Mouse (Mus musculus): ENCODE measurements around the gene Zfp941. TPM values are rescaled to one million over a fixed set of nuclear protein-coding genes. Genes with fewer than 3 reads are reported as not detected.

Zfp941 gene
- polyA plus RNA-seq, 1 experiment from 2014 or later = 3.0 TPM

DNA sequence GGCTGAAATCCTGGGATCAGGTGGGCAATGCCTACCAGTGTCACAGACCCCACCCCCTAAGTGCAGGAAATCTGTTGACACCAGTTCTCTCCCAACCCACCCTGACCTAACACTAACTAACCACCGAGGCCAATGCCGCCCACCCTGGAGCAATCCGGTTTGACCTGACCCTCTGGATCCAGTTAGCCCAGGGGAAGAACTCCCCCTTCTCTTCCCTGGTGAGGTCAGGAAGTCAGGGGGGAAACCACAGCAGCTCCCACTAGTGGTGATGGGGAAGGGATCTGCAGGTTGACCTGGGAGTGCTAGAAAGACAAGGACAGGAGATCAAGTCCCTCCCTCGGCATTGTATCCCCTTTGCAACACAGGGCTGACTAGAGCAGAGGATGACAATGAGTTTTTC, 23.7 kb upstream of the Zfp941 start:
- Histone ChIP-seq H3K4me3 (ENCODE audit: low read depth, low read length) (no peak overlapping the region), H3K36me3 (ENCODE audit: control insufficient read depth, insufficient read depth, low read length) (no peaks in the 10 kb centered on the region; the same call in 1 of the 2 replicates), H3K9me3 (ENCODE audit: control insufficient read depth, low read depth, low read length) (no peaks in the 10 kb centered on the region), H3K4me2 (replicated peaks; ENCODE audit: low read depth, low read length) (no peak overlapping the region), H3K27me3 (ENCODE audit: control insufficient read depth, insufficient read depth, low read length) (no peaks in the 10 kb centered on the region), H3K27ac (ENCODE audit: low read length) (no peak overlapping the region), H3K9ac (replicated peaks; ENCODE audit: low read depth, low read length) (no peak overlapping the region), H3K4me1 (ENCODE audit: control insufficient read depth, insufficient read depth, low read length) (0 out of 2 replicates have a peak, but pooled peaks cover 4% of the 10 kb centered on the region)
- 61% methylated on average over 4 of the region's 4 CpGs for WGBS
- ATAC-seq (ENCODE audit: insufficient number of reproducible peaks, insufficient read depth, low FRiP score, low read depth) = no peak

DNA sequence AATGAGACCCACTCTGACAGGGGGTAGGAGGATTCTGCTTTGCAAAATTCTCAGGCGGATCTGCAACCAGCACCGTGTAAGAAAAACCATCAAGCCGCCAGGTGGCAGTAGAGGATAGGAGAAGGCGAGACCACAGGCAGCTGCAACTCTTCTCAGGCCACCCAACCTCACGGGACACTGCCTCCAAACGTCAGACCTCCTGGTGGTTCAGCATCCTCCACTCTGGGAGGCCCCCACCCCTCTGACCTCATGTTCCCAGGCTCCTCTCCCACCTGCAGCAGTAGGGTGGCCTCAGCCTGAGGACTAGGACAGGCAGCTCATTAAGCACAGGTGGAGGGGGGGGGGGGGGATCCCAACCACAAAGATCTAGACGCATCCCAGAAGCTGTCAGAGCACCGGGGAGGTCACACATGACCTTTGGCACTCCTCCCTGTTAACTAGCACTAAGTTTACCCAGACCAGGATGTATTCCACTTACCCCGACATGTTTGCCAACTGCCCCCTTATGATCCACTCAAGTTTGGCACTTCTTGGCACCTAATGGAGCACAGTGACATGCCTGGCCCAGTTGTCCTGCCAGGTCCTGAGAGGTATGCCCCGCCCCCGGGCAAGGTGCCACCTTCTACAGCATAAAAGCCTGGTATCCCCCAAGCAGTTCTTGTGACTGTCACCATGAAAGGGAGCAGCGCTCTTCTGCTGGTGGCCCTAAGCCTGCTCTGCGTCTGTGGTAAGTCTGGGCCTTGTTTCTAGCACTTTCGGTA, 23.1 kb upstream of the Zfp941 start, which contains the start of gene Scgb1c1:
TSS of gene Scgb1c1 (plus strand) at position 643 of the 761 bp plus-strand sequence.
- ATAC-seq (ENCODE audit: insufficient number of reproducible peaks, insufficient read depth, low FRiP score, low read depth) = peak; percentile 81
- WGBS = 24% methylated on average over 14 of the region's 14 CpGs
- Histone ChIP-seq H3K4me2 (replicated peaks; ENCODE audit: low read depth, low read length) (no peak within 1 kb of the TSS), H3K9me3 (ENCODE audit: control insufficient read depth, low read depth, low read length) (no peaks in the 10 kb centered on the region), H3K36me3 (ENCODE audit: control insufficient read depth, insufficient read depth, low read length) (no peaks in the 10 kb centered on the region), H3K27me3 (ENCODE audit: control insufficient read depth, insufficient read depth, low read length) (no peaks in the 10 kb centered on the region), H3K27ac (ENCODE audit: low read length) (no peak within 1 kb of the TSS), H3K9ac (replicated peaks; ENCODE audit: low read depth, low read length) (no peak within 1 kb of the TSS), H3K4me3 (ENCODE audit: low read depth, low read length) (no peak within 1 kb of the TSS), H3K4me1 (ENCODE audit: control insufficient read depth, insufficient read depth, low read length) (0 out of 2 replicates have a peak, but pooled peaks cover 4% of the 10 kb centered on the region)

DNA sequence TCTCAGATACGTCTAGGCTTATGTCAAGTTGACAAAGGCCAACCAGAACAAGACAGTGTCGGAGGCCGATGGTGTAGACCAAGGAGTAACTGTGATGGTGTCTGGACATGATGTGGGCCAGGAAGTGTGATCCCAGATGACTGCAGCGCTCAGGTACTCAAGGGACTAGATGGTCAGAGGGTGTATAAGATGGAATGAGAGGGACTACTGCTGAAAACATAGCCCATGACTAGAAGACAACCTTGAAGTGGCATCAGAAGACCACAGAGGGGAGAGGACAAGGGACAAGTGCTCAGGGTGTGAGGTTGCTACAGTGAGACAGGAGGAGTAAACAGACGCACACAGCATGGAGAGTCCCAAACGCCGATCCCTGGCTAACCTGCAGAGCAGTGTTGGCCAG, 21.8 kb upstream of the Zfp941 start:
- Histone ChIP-seq H3K4me2 (replicated peaks; ENCODE audit: low read depth, low read length) (no peak overlapping the region), H3K4me3 (ENCODE audit: low read depth, low read length) (no peak overlapping the region), H3K27ac (ENCODE audit: low read length) (no peak overlapping the region), H3K36me3 (ENCODE audit: control insufficient read depth, insufficient read depth, low read length) (no peaks in the 10 kb centered on the region), H3K27me3 (ENCODE audit: control insufficient read depth, insufficient read depth, low read length) (no peaks in the 10 kb centered on the region), H3K9me3 (ENCODE audit: control insufficient read depth, low read depth, low read length) (no peaks in the 10 kb centered on the region), H3K9ac (replicated peaks; ENCODE audit: low read depth, low read length) (no peak overlapping the region), H3K4me1 (ENCODE audit: control insufficient read depth, insufficient read depth, low read length) (0 out of 2 replicates have a peak, but pooled peaks cover 4% of the 10 kb centered on the region)
- WGBS = 68% methylated on average over 7 of the region's 7 CpGs
- no peak for ATAC-seq (ENCODE audit: insufficient number of reproducible peaks, insufficient read depth, low FRiP score, low read depth)

DNA sequence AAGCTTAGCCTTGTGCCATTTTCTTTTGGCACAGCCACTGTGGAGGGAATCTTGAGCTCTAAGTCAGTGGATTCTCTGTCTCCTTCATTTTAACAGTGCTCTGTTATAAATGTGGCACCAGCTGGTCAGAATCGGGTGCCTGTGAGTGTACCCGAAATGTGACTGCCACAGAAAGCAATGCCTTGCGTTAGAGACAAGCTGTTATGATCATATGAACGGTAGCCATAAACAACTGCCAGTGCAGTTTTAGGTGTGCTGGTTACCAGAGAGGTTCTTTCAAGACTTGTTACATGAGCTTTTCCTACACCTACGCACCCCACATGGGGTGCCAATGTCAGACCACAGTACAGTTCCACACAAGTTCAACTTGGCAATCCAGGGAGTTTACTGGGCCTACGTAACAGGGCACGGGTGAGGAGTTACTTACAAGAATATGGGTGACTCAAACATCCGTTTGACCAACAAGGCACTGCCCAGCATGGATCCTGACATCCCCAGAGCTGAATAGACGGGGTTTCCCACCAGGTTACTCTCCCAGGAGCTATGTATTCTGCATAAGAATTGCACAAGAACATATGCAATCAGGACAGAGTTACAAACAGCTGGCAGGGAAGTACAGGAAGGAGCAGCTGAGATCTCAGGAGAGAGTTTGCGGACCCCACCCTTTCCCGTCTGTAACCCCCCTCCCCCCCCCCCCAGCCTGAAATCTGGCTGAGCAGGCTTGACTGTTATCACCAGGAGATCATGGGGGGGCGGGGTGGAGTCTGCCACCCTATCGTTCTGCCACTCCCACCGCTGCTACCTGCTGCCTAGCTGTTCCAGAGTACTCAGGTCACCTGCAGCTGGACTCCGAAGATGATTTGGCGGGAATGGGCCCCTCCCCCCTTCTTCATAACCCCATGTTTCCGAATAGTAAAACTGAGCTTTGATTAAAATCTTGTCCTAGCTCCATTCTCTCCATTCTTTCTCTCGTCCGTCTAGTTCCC, 19.1 kb upstream of the Zfp941 start:
- whole genome bisulfite sequencing = 34% methylated on average over 19 of the region's 19 CpGs
- H3K4me1 ChIP-seq (ENCODE audit: control insufficient read depth, insufficient read depth, low read length) = 0 out of 2 replicates have a peak, but pooled peaks cover 4% of the 10 kb centered on the region
- ATAC-seq (ENCODE audit: insufficient number of reproducible peaks, insufficient read depth, low FRiP score, low read depth) = 0 out of 2 replicates have a peak, but pooled peaks have one; percentile 25
- H3K27me3 ChIP-seq (ENCODE audit: control insufficient read depth, insufficient read depth, low read length) = no peaks in the 10 kb centered on the region
- H3K27ac ChIP-seq (ENCODE audit: low read length) = no peak overlapping the region
- H3K36me3 ChIP-seq (ENCODE audit: control insufficient read depth, insufficient read depth, low read length) = no peaks in the 10 kb centered on the region
- no peak overlapping the region for H3K4me3 ChIP-seq (ENCODE audit: low read depth, low read length)
- no peaks in the 10 kb centered on the region for H3K9me3 ChIP-seq (ENCODE audit: control insufficient read depth, low read depth, low read length)
- 0 out of 2 replicates have a peak overlapping the region, but pooled peaks have one; percentile 18 for H3K4me2 ChIP-seq (replicated peaks; ENCODE audit: low read depth, low read length)
- no peak overlapping the region for H3K9ac ChIP-seq (replicated peaks; ENCODE audit: low read depth, low read length)

DNA sequence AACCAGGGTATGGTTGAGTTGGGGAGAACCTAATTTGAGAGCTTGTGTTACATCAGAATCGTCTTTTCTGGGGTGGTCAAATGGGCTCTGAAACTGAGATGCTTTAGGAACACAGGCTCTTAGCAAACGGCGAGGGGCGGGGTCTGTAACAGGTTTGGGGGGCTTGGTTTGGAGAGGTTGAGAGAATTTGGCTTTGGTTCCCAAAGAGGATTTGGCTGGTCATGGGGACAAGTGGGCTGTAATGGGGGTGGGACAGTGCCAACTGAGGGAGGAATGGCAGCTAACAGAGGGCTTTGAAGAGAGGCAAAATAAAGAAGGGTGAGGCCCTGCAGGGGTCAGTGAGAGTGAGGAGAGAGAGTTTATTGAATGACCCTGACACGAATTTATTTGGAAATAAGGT, 17.6 kb upstream of the Zfp941 start:
- WGBS = 53% methylated on average over 5 of the region's 5 CpGs
- ATAC-seq (ENCODE audit: insufficient number of reproducible peaks, insufficient read depth, low FRiP score, low read depth) = no peak
- H3K4me3 ChIP-seq (ENCODE audit: low read depth, low read length) = no peak overlapping the region
- no peaks in the 10 kb centered on the region for H3K4me1 ChIP-seq (ENCODE audit: control insufficient read depth, insufficient read depth, low read length)
- H3K27ac ChIP-seq (ENCODE audit: low read length) = no peak overlapping the region
- H3K36me3 ChIP-seq (ENCODE audit: control insufficient read depth, insufficient read depth, low read length) = no peaks in the 10 kb centered on the region
- H3K9ac ChIP-seq (replicated peaks; ENCODE audit: low read depth, low read length) = no peak overlapping the region
- no peaks in the 10 kb centered on the region for H3K27me3 ChIP-seq (ENCODE audit: control insufficient read depth, insufficient read depth, low read length)
- H3K4me2 ChIP-seq (replicated peaks; ENCODE audit: low read depth, low read length) = no peak overlapping the region
- no peaks in the 10 kb centered on the region for H3K9me3 ChIP-seq (ENCODE audit: control insufficient read depth, low read depth, low read length)

DNA sequence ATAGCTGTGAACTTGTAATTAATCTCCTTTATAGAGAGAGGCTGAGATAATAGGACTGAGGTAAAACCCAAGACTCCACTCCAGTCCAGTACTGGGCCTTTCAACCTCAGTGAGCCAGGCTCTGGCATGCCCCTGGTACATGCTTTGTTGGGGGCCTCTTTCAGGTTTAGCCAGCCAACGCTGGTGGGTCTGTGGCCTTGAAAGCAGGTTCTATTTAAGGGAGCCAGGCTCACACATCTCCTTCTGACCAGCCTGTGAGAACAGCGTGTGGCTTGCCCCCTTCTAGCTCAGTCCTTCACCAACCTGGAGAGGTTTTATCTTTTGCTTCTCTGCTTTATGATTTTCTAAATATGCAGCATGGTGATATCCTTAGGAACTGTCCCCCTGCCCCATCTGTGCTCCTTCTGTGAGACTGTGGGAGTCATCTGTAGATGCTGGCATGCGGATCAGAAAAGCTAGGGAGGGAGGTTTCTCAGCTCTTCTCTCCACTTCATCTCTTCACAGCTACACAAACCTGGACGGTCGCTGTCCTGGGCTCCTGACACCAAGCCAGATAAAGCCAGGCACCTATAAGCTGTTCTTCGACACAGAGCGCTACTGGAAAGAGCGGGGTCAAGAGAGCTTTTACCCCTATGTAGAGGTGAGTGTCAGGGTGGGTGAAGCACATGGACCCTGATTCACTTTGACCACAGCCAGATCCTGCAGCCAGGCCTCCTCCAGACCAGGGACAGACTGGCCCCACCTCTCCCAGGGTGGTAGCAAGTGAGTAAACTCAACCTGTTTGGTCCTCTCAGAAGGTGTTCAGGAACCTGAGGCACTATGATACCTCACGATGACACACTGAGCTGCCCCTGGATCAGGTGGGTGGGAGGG, 14.5 kb upstream of the Zfp941 start:
- no peak overlapping the region for H3K9ac ChIP-seq (replicated peaks; ENCODE audit: low read depth, low read length)
- H3K4me1 ChIP-seq (ENCODE audit: control insufficient read depth, insufficient read depth, low read length) = no peaks in the 10 kb centered on the region
- no peaks in the 10 kb centered on the region for H3K27me3 ChIP-seq (ENCODE audit: control insufficient read depth, insufficient read depth, low read length)
- no peak for ATAC-seq (ENCODE audit: insufficient number of reproducible peaks, insufficient read depth, low FRiP score, low read depth)
- no peaks in the 10 kb centered on the region for H3K36me3 ChIP-seq (ENCODE audit: control insufficient read depth, insufficient read depth, low read length)
- WGBS = 82% methylated on average over 9 of the region's 9 CpGs
- H3K4me2 ChIP-seq (replicated peaks; ENCODE audit: low read depth, low read length) = no peak overlapping the region
- H3K4me3 ChIP-seq (ENCODE audit: low read depth, low read length) = no peak overlapping the region
- H3K27ac ChIP-seq (ENCODE audit: low read length) = no peak overlapping the region
- no peaks in the 10 kb centered on the region for H3K9me3 ChIP-seq (ENCODE audit: control insufficient read depth, low read depth, low read length)

DNA sequence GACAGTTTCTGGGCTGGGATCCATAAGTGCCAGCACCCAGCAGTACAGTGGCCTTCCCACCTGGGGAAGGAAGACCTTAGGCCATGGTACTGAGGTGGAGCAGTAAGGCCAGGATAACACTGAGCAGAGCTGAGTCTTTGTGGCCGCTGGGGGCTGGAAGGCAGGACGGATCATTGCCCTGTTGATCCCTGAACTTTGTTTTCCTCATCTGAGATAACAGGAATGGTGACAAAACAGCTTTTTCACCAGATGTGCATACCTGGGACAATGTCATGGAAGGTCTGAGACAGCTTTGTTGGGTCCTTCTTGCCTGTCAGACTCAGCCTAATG, 13.7 kb upstream of the Zfp941 start:
- ATAC-seq (ENCODE audit: insufficient number of reproducible peaks, insufficient read depth, low FRiP score, low read depth) = no peak
- Histone ChIP-seq H3K4me2 (replicated peaks; ENCODE audit: low read depth, low read length) (peak overlapping the region; percentile 2; the same call in 1 of the 2 replicates), H3K27me3 (ENCODE audit: control insufficient read depth, insufficient read depth, low read length) (no peaks in the 10 kb centered on the region), H3K36me3 (ENCODE audit: control insufficient read depth, insufficient read depth, low read length) (no peaks in the 10 kb centered on the region), H3K9ac (replicated peaks; ENCODE audit: low read depth, low read length) (no peak overlapping the region), H3K4me1 (ENCODE audit: control insufficient read depth, insufficient read depth, low read length) (no peaks in the 10 kb centered on the region), H3K4me3 (ENCODE audit: low read depth, low read length) (no peak overlapping the region; the same call in 1 of the 2 replicates), H3K27ac (ENCODE audit: low read length) (no peak overlapping the region), H3K9me3 (ENCODE audit: control insufficient read depth, low read depth, low read length) (no peaks in the 10 kb centered on the region)
- 68% methylated on average over 2 of the region's 2 CpGs for WGBS
